Mouse (Mus musculus) CD4-positive, CD25-positive, alpha-beta regulatory T cell, adult 2 months (primary cell): ENCODE data around the gene Cyp21a1.
"Not testable (repeated sequence)": the region's sequence is repeated elsewhere in the genome, so short reads cannot be mapped to it uniquely, and the experiment has no call there.

ENCODE experiments used
- DNase-seq: peaks from one replicate; pipeline ENCODE4 v3.0.0-alpha.2; 2012; ENCODE audit warnings: low read depth, low spot score

Gene Cyp21a1

DNA sequence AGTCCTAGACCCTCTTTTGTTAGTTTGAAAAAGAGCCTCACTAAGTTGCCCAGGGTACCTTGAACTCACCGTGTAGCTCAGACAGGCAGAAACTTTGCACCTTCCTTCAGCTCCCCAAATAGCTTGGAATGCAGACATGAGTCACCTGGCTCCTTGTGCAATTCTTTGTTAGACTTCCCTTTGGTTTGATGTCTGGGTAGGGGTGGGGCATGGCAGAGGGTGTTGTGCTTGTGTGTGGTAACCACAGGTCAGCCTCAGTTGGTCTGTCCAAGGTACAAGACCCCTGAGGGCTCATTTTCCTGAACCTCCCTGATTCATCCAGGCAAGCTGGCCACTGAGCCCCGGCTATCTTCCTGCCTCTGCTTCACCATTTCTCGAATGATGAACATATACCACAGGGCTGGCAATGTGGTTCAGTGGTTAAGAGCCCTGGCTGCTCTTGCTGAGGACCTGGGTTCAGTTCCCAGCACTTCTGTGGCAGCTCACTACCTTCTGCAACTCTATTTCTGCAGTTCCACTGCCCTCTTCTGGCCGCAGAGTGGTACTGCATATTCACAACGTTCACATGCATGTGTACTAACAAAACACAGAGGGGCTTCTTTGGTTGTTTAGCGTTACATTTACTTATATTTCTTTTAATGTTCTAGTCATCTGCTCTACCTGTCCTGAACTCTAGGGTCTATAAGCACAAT lies 656 bp upstream of the Cyp21a1 start:
- DNase-seq, result peak; percentile 37

DNA sequence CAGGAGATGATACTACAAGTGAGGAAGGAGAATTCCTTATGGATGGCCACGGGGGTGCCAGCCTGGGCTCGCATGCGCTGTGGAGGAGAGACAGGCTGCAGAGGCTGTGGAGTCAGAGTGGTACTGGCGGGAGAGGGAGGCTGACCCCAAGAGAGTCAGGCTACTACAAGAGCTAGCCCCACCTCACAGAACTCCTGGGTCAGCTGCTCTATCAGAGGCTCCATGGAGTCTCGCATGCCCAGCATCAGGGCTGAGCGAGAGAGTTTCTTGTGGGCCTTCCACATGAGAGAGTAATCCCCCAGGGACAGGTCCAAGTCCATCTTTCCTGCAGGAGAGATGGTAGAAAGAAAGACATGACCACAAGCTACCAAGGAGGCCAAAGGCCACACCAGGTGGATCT lies 994 bp downstream of the Cyp21a1 start:
- not testable (repeated sequence) for DNase-seq

DNA sequence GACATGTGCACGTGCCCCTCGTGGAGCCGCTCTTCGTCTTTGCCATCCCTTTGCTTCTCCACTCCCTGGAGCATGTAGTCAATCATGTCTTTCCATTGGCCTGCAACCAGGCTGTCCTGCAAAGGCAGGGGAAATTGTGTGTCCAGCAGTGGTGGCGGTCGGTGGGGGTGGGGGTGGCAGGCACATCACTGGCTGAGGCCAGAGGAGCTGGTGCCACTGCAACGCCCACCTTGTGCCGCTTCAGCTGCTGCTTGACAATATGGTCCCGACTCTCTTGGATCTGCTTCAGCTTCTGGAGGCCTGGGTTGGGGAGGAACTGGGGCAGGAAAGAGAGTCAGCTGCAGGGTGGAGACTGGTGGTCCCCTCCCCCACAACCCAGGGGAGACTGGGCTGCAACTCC lies 1.6 kb downstream of the Cyp21a1 start:
- not testable (repeated sequence) for DNase-seq

DNA sequence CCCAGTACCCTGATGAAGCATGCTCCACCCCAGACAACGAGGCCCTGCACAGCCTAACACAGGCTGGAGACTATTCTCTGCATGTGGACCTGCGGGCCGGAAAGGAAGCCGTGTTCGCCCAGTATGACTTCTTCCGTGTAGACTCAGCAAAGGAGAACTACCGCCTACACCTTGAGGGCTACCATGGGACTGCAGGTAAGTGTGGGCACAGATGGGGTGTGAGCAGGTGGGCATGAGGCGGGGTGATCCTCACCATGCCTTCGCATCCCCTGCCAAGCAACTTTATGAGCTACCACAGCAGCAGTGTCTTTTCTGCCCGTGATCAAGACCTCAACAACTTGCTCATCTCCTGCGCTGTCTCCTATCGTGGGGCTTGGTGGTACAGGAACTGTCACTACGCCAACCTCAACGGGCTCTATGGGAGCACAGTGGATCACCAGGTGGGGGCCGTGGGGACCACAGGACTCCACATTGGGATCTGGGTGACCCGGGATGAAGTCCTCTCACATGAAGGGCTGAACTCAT lies 3.5 kb downstream of the Cyp21a1 start:
- DNase-seq, result not testable (repeated sequence)

DNA sequence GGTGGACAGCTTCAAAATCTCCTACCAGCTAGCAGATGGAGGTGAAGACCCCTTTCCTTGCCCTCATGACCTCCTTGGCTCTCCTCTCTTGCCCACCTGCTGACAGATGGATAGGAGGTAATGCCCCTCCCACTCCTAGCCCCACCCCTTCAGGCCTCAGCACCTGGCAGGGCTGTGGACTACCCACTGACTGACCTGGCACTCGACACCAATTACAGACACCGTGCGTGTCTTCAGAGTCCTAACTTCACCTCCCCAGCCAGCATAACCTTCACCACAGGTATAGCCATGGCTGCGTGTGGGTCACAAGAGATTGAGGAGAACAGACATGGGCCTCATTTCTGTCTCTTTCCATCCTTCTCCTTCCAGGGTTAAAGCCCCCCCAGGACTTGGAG lies 4.8 kb downstream of the Cyp21a1 start:
- no peak for DNase-seq

DNA sequence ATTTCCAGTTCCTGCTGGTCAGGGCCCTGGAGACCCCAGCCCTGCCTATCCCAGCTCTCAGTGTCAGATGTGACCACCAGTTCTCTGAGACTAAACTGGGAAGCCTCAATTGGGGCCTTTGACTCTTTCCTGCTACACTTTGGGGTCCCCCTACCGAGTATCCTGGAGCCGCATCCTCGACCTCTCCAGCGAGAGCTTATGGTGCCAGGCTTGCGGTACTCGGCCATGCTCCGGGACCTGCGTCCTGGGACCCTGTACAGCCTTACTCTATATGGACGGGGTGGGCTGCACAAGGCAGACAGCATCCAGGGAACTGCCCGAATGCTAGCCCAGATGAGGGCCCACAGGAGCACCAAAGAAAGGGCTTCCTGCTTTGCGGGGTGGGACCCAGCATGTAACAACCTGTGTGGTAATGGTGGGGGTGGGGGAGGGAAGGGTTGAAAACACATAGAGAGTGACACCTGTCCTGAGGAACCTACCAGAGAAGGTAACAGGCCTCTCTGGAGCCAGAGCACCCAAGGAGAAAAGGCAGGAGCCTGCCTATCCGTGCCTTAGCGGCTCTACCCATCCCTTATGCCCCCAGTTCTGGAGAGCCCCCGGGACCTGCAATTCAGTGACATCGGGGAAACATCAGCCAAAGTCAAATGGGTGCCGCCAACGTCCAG lies 5.4 kb downstream of the Cyp21a1 start:
- DNase-seq, result no peak

DNA sequence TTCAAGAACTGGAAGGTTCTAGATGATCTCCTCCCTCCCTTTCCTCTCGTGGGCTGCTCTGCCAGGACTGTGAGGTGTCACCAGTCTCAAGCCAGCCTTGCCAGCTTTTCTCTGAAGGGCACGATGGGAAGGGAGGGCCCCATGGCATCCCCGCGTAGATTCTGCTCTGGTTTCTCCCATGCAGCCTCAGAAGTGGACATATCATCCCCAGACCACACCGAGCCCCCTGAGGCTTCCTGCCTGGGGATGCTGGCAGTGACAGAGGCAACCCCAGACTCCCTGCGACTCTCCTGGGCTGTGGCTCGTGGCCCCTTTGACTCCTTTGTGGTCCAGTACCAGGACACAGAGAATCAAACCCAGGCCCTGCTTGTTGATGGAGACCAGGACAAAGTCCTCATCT lies 6.3 kb downstream of the Cyp21a1 start:
- not testable (repeated sequence) for DNase-seq

DNA sequence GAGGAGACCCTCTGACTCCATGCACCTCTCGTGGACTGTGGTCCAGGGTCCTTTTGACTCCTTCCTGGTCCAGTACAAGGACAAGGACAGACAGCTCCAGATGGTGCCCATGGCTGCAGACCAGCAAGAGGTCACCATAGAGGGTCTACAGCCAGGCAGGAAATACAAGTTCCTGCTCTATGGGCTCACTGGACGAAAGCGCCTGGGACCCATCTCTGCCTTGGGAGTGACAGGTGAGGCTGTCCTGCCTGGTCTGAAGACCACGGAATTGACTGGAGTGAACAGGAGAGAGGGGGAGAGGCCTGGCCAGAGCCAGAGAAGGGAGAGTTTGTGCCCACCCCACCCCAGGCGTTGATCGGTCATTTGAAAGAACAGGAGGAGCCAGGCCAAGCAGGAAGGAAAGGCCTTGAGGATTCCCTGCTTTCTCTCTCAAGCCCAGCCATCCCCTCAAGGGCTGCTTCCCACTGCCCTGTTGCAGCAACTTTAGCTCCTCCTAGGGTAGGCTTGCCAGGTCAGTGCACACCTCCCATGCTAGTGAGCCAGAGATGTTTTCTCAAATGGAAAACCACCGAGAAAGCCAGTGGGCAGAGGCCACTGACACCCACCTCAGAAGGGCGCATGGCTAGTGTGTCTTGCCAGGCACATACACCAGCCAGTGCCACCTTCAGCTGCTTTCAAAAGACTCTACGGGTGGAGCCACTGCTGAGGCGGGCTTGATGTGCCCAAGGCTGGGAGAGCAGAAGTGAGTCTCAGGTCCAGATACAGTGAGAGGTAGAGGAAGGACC lies 7.0 kb downstream of the Cyp21a1 start:
- not testable (repeated sequence) for DNase-seq

DNA sequence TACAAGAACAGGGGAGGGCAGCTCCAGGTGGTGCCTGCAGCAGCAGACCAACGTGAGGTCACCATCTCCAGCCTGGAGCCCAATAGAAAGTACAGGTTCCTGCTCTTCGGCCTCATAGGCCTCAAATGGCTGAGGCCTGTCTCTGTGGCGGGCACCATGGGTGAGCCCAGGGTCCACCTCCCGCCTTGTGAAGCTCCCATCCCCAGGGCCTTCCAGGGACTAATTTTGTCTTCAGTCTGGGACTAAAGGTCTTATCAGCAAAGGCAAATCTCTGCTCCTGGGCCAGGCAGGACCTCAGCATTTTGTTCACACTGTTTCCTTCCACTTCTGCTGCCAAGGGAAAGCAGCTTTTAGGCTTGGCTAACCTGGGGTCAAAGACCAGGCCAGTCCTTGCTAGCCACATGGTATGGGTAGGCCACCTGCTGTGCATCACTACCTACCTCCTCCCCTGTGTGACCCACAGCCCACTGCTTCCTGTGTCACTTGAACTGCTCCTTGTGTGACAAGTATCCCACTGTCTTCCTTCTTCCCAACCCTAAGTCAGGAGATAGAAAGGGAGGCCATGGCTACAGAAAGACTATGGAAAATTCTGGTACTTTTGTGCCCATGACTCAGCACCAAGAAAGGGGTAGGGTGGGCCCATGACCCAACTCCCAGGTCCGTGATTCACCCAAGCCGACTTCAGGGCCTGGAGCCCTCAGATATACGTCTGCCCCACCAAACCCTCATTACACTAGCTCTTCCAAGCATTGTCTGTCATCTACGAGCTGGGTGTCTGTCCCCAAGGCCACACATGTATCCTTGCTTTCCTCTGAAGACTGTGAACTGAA lies 7.8 kb downstream of the Cyp21a1 start:
- no peak for DNase-seq

DNA sequence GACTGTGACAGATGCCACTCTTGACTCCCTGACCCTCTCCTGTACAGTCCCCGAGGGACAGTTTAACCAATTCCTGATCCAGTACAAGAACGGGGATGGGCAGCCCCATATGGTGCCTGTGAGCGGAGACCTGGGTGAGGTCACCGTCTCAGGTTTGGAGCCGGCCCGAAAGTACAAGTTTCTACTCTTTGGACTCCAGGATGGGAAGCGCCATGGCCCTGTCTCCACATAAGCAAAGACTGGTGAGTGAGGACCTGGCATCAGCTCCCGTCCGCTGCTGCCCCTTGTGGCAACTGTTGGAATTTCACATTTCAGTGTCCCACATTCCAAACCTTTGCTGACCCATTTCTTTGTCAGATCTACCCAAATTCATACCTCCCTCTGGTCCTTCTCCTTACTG lies 8.7 kb downstream of the Cyp21a1 start:
- peak; percentile 51 for DNase-seq

DNA sequence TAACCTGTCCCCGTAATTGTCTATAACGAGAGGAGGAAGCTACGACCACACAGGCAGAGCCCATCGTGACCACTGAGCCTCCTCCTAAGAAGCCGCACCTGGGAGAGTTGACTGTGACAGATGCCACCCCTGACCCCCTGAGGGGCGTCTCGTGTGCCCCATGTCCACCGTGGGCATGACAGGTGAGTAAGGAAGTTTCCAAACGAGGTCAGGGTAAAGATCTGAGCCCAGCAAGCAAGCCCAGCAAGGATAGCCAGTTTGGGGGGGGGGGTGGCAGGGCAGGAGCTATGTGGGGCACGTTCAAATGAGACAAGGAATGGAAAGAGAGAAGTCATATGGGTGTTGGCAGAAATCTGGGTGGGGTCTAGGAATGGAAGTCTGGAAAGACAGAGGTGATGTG lies 9.3 kb downstream of the Cyp21a1 start:
- no peak for DNase-seq

DNA sequence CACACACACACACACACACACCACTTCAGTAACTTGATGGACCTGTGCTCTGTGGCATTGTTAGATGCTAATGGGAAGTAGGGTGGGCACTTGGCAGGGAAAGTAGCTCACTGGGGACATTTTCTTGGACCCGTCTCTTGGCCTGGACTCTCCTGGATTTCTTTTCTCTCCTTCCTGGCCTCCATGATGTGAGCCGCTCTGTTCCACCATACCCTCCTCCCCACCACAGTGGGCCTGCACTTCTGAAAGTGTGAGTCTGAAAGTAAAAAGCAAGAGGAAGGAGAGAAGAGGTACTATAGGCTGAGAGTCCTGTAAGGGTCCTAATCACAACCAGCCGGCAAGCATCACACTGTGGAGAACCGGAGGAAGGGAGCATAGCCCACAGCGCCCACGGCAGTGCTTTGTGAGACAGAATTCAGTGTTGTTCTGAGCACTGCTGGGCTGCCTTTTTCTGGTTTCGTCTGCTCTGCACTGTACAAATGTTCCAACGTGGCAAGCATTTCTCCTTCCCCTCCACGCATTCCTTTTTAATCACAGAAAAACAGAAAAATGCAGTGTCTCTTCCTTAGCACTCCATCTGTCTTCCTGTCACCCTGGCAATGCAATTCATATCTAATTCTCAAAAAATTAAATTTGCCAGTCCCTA lies 26.6 kb downstream of the Cyp21a1 start:
- DNase-seq, result no peak

DNA sequence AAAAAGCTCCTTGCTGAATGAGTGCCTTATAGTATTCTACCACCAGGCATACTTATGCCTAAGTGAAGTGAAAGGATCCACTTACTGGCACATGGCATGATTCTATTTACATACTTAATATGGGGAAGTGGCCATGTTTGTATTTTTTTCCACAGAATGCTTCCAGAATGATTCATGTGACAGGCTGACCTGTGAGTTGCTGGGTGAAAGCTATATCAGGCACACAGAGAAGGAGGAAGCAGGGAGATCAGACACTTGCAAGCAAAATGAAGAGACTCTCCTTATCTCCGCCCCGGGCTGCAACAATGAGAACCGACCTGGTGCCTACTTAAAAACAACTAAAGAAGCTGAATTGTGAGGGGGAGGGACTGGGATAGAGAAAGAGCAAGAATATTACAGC lies 42.9 kb downstream of the Cyp21a1 start:
- DNase-seq, result no peak
